Mouse (Mus musculus) MEL (cell line): ENCODE data around the gene Dcdc2c. TPM values are rescaled to one million over a fixed set of nuclear protein-coding genes. Genes with fewer than 3 reads are reported as not detected.

Experiments used
- DNase-seq: peaks from one replicate; pipeline ENCODE4 v3.0.0; 2011; ENCODE audit warnings: low read depth, low spot score
- H3K27ac ChIP-seq: 2 replicates; pipeline ENCODE4 v1.5.1; 2012; ENCODE audit warnings: low read depth, mild to moderate bottlenecking, control low read depth, low read length, moderate library complexity; ENCODE audit not compliant: control insufficient read depth
- H3K27me3 ChIP-seq, 2 experiments: fragments of 150-350 bp in 1 of 2; sonication (generic) in 1 of 2; 2 replicates each; pipeline ENCODE4 v1.6.1; 2012; ENCODE audit warnings: low read length in 2 of 2, mild to moderate bottlenecking in 2 of 2, improper control_type of control experiment in 1 of 2, moderate library complexity in 1 of 2; ENCODE audit not compliant: insufficient read depth in 2 of 2, control insufficient read depth in 1 of 2
- H3K36me3 ChIP-seq, 2 experiments: 2 replicates each; pipeline ENCODE4 v1.6.1; 2012 to 2014; ENCODE audit warnings: low read length in 2 of 2, improper control_type of control experiment in 1 of 2, inconsistent platforms in 1 of 2, mild to moderate bottlenecking in 1 of 2; ENCODE audit not compliant: insufficient read depth in 2 of 2, control insufficient read depth in 1 of 2
- H3K4me1 ChIP-seq, 2 experiments: fragments of 150-350 bp in 1 of 2; sonication (generic) in 1 of 2; 2 replicates each; pipeline ENCODE4 v1.6.1; 2012; ENCODE audit warnings: low read length in 2 of 2, improper control_type of control experiment in 1 of 2, mild to moderate bottlenecking in 1 of 2; ENCODE audit not compliant: insufficient read depth in 2 of 2, control insufficient read depth in 1 of 2
- H3K4me3 ChIP-seq, 2 experiments: fragments of 150-350 bp in 1 of 2; sonication (generic) in 1 of 2; 2 replicates each; pipeline ENCODE4 v1.5.1; 2012; ENCODE audit warnings: low read depth in 2 of 2, low read length in 2 of 2, mild to moderate bottlenecking in 2 of 2, moderate library complexity in 2 of 2, control low read depth in 1 of 2, improper control_type of control experiment in 1 of 2; ENCODE audit not compliant: control insufficient read depth in 1 of 2, insufficient read depth in 1 of 2
- H3K79me2 ChIP-seq: 2 replicates; pipeline ENCODE4 v1.6.1; 2012; ENCODE audit warnings: mild to moderate bottlenecking, low read length, moderate library complexity; ENCODE audit not compliant: control insufficient read depth, poor library complexity, insufficient read depth
- H3K9ac ChIP-seq: 2 replicates; pipeline ENCODE4 v1.6.1; 2012; ENCODE audit warnings: low read depth, mild to moderate bottlenecking, control low read depth, low read length, moderate library complexity; ENCODE audit not compliant: control insufficient read depth, poor library complexity, severe bottlenecking
- H3K9me3 ChIP-seq: fragments of 150-350 bp; sonication (generic); replicated peaks from 2 replicates; pipeline ENCODE4 v1.6.1; 2012; ENCODE audit warnings: mild to moderate bottlenecking, low read length, improper control_type of control experiment, moderate library complexity; ENCODE audit not compliant: insufficient read depth
- CHD2 ChIP-seq: IDR thresholded peaks from 2 replicates; pipeline ENCODE4 v1.6.1; 2011; ENCODE audit warnings: low read length, improper control_type of control experiment
- ELF1 ChIP-seq: IDR thresholded peaks from 2 replicates; pipeline ENCODE4 v1.6.1; 2014; ENCODE audit warnings: low read depth, mild to moderate bottlenecking, inconsistent platforms, low read length, improper control_type of control experiment, moderate library complexity
- EP300 ChIP-seq, 2 experiments: IDR thresholded peaks; 2 replicates each; pipeline ENCODE4 v1.6.1; 2011; ENCODE audit warnings: improper control_type of control experiment in 2 of 2, low read length in 2 of 2, low read depth in 1 of 2, mild to moderate bottlenecking in 1 of 2
- GATA1 ChIP-seq: IDR thresholded peaks from 2 replicates; pipeline ENCODE4 v1.6.1; 2011; ENCODE audit warnings: low read depth, low read length, improper control_type of control experiment
- HCFC1 ChIP-seq: IDR thresholded peaks from 2 replicates; pipeline ENCODE4 v1.6.1; 2012; ENCODE audit warnings: low read depth, mild to moderate bottlenecking, inconsistent platforms, low read length, improper control_type of control experiment, moderate library complexity
- KAT2A ChIP-seq: conservative IDR thresholded peaks from 2 replicates; pipeline ENCODE4 v1.6.1; 2012; ENCODE audit warnings: low read depth, low read length, improper control_type of control experiment, inconsistent platforms
- MAFK ChIP-seq: IDR thresholded peaks from 2 replicates; pipeline ENCODE4 v1.6.1; 2011; ENCODE audit warnings: low read depth, mild to moderate bottlenecking, low read length, improper control_type of control experiment, borderline replicate concordance
- MAX ChIP-seq: IDR thresholded peaks from 2 replicates; pipeline ENCODE4 v1.6.1; 2011; ENCODE audit warnings: low read length, improper control_type of control experiment
- MAZ ChIP-seq: IDR thresholded peaks from 2 replicates; pipeline ENCODE4 v1.6.1; 2012; ENCODE audit warnings: low read depth, mild to moderate bottlenecking, inconsistent platforms, low read length, improper control_type of control experiment
- MEF2A ChIP-seq: IDR thresholded peaks from 2 replicates; pipeline ENCODE4 v1.6.1; 2014; ENCODE audit warnings: low read depth, mild to moderate bottlenecking, inconsistent platforms, low read length, improper control_type of control experiment; ENCODE audit not compliant: poor library complexity, insufficient replicate concordance, severe bottlenecking; ENCODE audit errors: extremely low read depth
- MXI1 ChIP-seq: IDR thresholded peaks from 2 replicates; pipeline ENCODE4 v1.6.1; 2011; ENCODE audit warnings: mild to moderate bottlenecking, low read depth, low read length, improper control_type of control experiment
- MYC ChIP-seq: IDR thresholded peaks from 2 replicates; pipeline ENCODE4 v1.6.1; 2011; ENCODE audit warnings: low read depth, mild to moderate bottlenecking, low read length, improper control_type of control experiment, moderate library complexity
- POLR2AphosphoS2 ChIP-seq: IDR thresholded peaks from 2 replicates; pipeline ENCODE4 v1.6.1; 2011; ENCODE audit warnings: low read length, improper control_type of control experiment
- POLR2AphosphoS5 ChIP-seq: IDR thresholded peaks from 2 replicates; pipeline ENCODE4 v1.6.1; 2012; ENCODE audit warnings: low read depth, borderline replicate concordance, mild to moderate bottlenecking, inconsistent platforms, low read length, moderate library complexity, mixed read lengths
- SIN3A ChIP-seq: IDR thresholded peaks from 2 replicates; pipeline ENCODE4 v1.6.1; 2012; ENCODE audit warnings: low read length, improper control_type of control experiment, inconsistent platforms
- TAL1 ChIP-seq: IDR thresholded peaks from 2 replicates; pipeline ENCODE4 v1.6.1; 2012; ENCODE audit warnings: mild to moderate bottlenecking, inconsistent platforms, low read length, moderate library complexity, mixed read lengths
- TCF12 ChIP-seq: IDR thresholded peaks from 2 replicates; pipeline ENCODE4 v1.6.1; 2014; ENCODE audit warnings: low read depth, mild to moderate bottlenecking, inconsistent platforms, low read length, improper control_type of control experiment, moderate library complexity
- UBTF ChIP-seq: IDR thresholded peaks from 2 replicates; pipeline ENCODE4 v1.6.1; 2012; ENCODE audit warnings: low read depth, mild to moderate bottlenecking, inconsistent platforms, low read length, improper control_type of control experiment, moderate library complexity, borderline replicate concordance; ENCODE audit not compliant: insufficient read depth
- USF1 ChIP-seq: IDR thresholded peaks from 2 replicates; pipeline ENCODE4 v1.6.1; 2014; ENCODE audit warnings: low read depth, mild to moderate bottlenecking, inconsistent platforms, low read length, improper control_type of control experiment, moderate library complexity
- USF2 ChIP-seq, 2 experiments: IDR thresholded peaks; 2 replicates each; pipeline ENCODE4 v1.6.1; 2011 to 2012; ENCODE audit warnings: improper control_type of control experiment in 2 of 2, low read length in 2 of 2, borderline replicate concordance in 1 of 2, inconsistent platforms in 1 of 2, low read depth in 1 of 2, mild to moderate bottlenecking in 1 of 2; ENCODE audit not compliant: insufficient read depth in 1 of 2
- ZC3H11A ChIP-seq: IDR thresholded peaks from 2 replicates; pipeline ENCODE4 v1.6.1; 2012; ENCODE audit warnings: low read depth, mild to moderate bottlenecking, inconsistent platforms, low read length, improper control_type of control experiment
- ZNF384 ChIP-seq: IDR thresholded peaks from 2 replicates; pipeline ENCODE4 v1.6.1; 2012; ENCODE audit warnings: low read depth, mild to moderate bottlenecking, inconsistent platforms, low read length, improper control_type of control experiment
- polyA plus RNA-seq, 2 experiments: library from polyadenylated mRNA; stranded (reverse) in 1 of 2; unstranded in 1 of 2; fragments of >175 nt in 1 of 2; fragments of >200 nt in 1 of 2; gene quantifications; 2 replicates each; pipeline versions ENCODE4 v1.2.1 to v1.2.4; 2012; ENCODE audit warnings: low replicate concordance in 2 of 2, low read depth in 1 of 2; ENCODE audit not compliant: insufficient read length in 2 of 2, insufficient read depth in 1 of 2, missing spikeins in 1 of 2
- total RNA-seq: library from RNA; depleted of rRNA; stranded (reverse); fragments of 300-350 nt; gene quantifications from 2 replicates; pipeline ENCODE4 v1.2.3, GENCODE M21; 2012

Gene Dcdc2c
- total and polyA plus RNA-seq, 3 experiments: 0.06 TPM; not detected in 2

GRCm38 (mm10) chr12:28575366-28576070 is 23.3 kb upstream of the Dcdc2c start (continued):
- TF ChIP-seq MEF2A: no peak
- peak; percentile 64; the same call in 1 of the 2 replicates for TF ChIP-seq MAZ
- TF ChIP-seq ELF1: peak; percentile 17; the same call in 1 of the 2 replicates

DNA sequence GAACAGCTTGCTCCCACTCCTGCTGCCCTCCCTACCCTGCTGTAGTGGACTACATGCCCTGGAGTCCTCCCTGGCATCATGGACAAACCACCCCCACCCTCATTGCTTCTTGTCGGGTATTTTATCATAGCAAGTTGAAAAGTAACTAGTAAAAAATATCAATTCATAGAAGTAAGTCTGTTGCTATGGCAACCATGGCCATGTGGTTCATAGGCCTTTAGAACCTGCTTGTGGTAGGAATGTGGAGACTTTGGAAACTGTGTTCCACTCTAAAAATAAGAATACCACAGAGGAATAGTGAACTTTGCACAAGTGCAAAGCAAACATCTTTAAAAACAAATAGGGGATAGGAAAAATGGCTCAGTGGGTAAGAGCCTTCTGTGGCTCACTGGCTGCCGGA is 20.0 kb upstream of the Dcdc2c start:
- H3K4me3 ChIP-seq: no peak overlapping the region
- no peak for TF ChIP-seq EP300 (IDR thresholded peaks at IDR 0.05; ENCODE audit: low read depth in 1 of 2, low read length in 2 of 2)
- TF ChIP-seq MXI1: no peak
- TF ChIP-seq SIN3A: no peak
- no peak for TF ChIP-seq GATA1
- no peak for TF ChIP-seq ZC3H11A
- no peak for TF ChIP-seq CHD2
- TF ChIP-seq MAX: no peak
- no peak for TF ChIP-seq HCFC1
- no peak for TF ChIP-seq MAZ
- no peak for TF ChIP-seq USF2 (IDR thresholded peaks at IDR 0.05; ENCODE audit: borderline replicate concordance in 1 of 2, insufficient read depth in 1 of 2, low read depth in 1 of 2, low read length in 2 of 2)
- no peak for TF ChIP-seq POLR2AphosphoS2
- TF ChIP-seq TCF12: no peak
- TF ChIP-seq USF1: no peak
- no peak for TF ChIP-seq KAT2A
- TF ChIP-seq TAL1: no peak
- TF ChIP-seq MAFK: no peak
- TF ChIP-seq ZNF384: no peak
- TF ChIP-seq MYC: no peak
- TF ChIP-seq UBTF: no peak
- no peak for TF ChIP-seq POLR2AphosphoS5

More for the DNA sequence above, 20.0 kb upstream of the Dcdc2c start:
- no peaks in the 10 kb centered on the region for H3K9me3 ChIP-seq
- DNase-seq: no peak
- H3K36me3 ChIP-seq: peaks cover 0 to 11% of the 10 kb centered on the region in 2 experiments; a peak in 2 of 4 replicates
- peaks cover 4 to 17% of the 10 kb centered on the region in 2 experiments; a peak in 3 of 4 replicates for H3K4me1 ChIP-seq
- H3K27ac ChIP-seq: no peak overlapping the region
- no peaks in the 10 kb centered on the region for H3K79me2 ChIP-seq
- no peak overlapping the region for H3K9ac ChIP-seq
- no peaks in the 10 kb centered on the region for H3K27me3 ChIP-seq
